ENCODE assay signal across 8 mouse cellular contexts in the genomic region with DNA sequence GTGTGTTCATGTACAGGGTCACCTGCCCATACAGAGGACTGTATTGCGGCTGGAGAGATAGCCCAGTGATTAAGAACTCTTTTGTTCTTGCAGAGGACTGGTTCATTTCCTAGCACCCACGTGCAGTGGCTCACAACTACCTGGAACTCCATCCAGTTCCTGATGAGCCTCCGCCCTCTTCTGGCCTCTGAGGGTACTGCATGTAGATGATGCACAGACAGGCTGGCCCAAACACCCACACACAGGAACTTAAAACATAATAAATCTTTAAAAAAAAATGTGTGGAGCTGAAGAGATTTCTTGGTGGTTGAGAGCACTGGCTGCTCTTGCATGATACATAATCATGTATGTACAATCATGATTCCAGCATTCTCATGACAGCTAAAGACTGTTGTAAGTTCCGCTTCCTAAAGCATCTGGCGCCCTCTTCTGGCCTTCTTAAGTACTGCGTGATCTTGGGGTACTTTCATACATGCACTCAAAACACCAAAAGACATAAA. TPM values are rescaled to one million over a fixed set of nuclear protein-coding genes. Genes with fewer than 3 reads are reported as not detected.
DNase-seq lines count a peak whose midpoint lies in the region; ATAC-seq and TF ChIP-seq lines count a peak whose summit lies in the region.

No protein-coding gene starts in this region.

- TF ChIP-seq RAD21 in MEL (IDR thresholded peaks at IDR 0.05; ENCODE audit: low read depth, low read length) = peak; percentile 68

- peak overlapping the region; percentile 67 for H3K27ac ChIP-seq in MEL (ENCODE audit: control insufficient read depth, low read depth, low read length)
- no peak overlapping the region for H3K27ac ChIP-seq in cerebellum, adult 2 months (ENCODE audit: insufficient read depth, low read length)
- H3K27ac ChIP-seq in hindbrain, embryonic 11.5 days (ENCODE audit: low read depth, low read length) = no peak overlapping the region

- peaks cover 10 to 19% of the 10 kb centered on the region in 2 experiments for H3K4me1 ChIP-seq in MEL (ENCODE audit: control insufficient read depth in 1 of 2, insufficient read depth in 2 of 2, low read length in 2 of 2)
- no peaks in the 10 kb centered on the region for H3K4me1 ChIP-seq in cerebellum, adult 2 months (ENCODE audit: control insufficient read depth, insufficient read depth, low read length)
- H3K4me1 ChIP-seq in hindbrain, embryonic 11.5 days (replicated peaks; ENCODE audit: control insufficient read depth, insufficient read depth, low read length) = no peaks in the 10 kb centered on the region

- TF ChIP-seq CTCF in MEL (IDR thresholded peaks at IDR 0.05 in 2 of 3, conservative IDR thresholded peaks at IDR 0.05 in 1 of 3; ENCODE audit: control insufficient read depth in 1 of 3, insufficient read depth in 1 of 3, low read depth in 2 of 3, low read length in 3 of 3, poor library complexity in 1 of 3, severe bottlenecking in 1 of 3) = peak; percentile 68 to 87 (median 80)
- TF ChIP-seq CTCF in cerebellum, adult 2 months (IDR thresholded peaks at IDR 0.05; ENCODE audit: borderline replicate concordance, insufficient read depth, low read depth, low read length) = peak; percentile 86

- TF ChIP-seq POLR2A in MEL (IDR thresholded peaks at IDR 0.05; ENCODE audit: control insufficient read depth in 1 of 2, insufficient read depth in 1 of 2, low read depth in 1 of 2, low read length in 2 of 2, poor library complexity in 1 of 2) = peak in 1 of 2 experiments; percentile 43; a peak in 1 of 4 replicates
- TF ChIP-seq POLR2A in cerebellum, adult 2 months (IDR thresholded peaks at IDR 0.05; ENCODE audit: borderline replicate concordance, insufficient read depth, low read length) = no peak

- no peaks in the 10 kb centered on the region for H3K27me3 ChIP-seq in MEL (ENCODE audit: control insufficient read depth in 1 of 2, insufficient read depth in 2 of 2, low read length in 2 of 2)
- H3K27me3 ChIP-seq in cerebellum, adult 2 months (ENCODE audit: control insufficient read depth, insufficient read depth, low read length) = no peaks in the 10 kb centered on the region
- H3K27me3 ChIP-seq in hindbrain, embryonic 11.5 days (ENCODE audit: control insufficient read depth, insufficient read depth, low read length) = no peaks in the 10 kb centered on the region

- DNase-seq in MEL (ENCODE audit: low read depth, low spot score) = peak; percentile 95
- peak; percentile 79 to 89 for DNase-seq in cerebellum, adult 2 months
- peak; percentile 92 for DNase-seq in hindbrain, embryonic 11.5 days (ENCODE audit: low spot score)
- DNase-seq in layer of hippocampus, postnatal 10 days (ENCODE audit: low spot score in 2 of 2) = peak; percentile 95
- DNase-seq in lung, postnatal 10 days = peak; percentile 96
- peak; percentile 82 for DNase-seq in ovary, postnatal 36 days (ENCODE audit: low spot score)
- peak; percentile 94 for DNase-seq in thymus, postnatal 14 days

- peak overlapping the region; percentile 34 to 38 for H3K4me3 ChIP-seq in MEL (ENCODE audit: control insufficient read depth in 1 of 2, insufficient read depth in 1 of 2, low read depth in 2 of 2, low read length in 2 of 2)
- H3K4me3 ChIP-seq in cerebellum, adult 2 months (replicated peaks; ENCODE audit: insufficient read depth, low read depth, low read length) = no peak overlapping the region
- no peak overlapping the region for H3K4me3 ChIP-seq in hindbrain, embryonic 11.5 days (ENCODE audit: low read depth, low read length)

- peak overlapping the region; percentile 53 for H3K9ac ChIP-seq in MEL (ENCODE audit: control insufficient read depth, low read depth, low read length, poor library complexity, severe bottlenecking)
- H3K9ac ChIP-seq in hindbrain, embryonic 11.5 days (ENCODE audit: low read depth, low read length) = no peak overlapping the region

- no peaks in the 10 kb centered on the region for H3K9me3 ChIP-seq in MEL (replicated peaks; ENCODE audit: insufficient read depth, low read length)
- H3K9me3 ChIP-seq in hindbrain, embryonic 11.5 days (ENCODE audit: control insufficient read depth, low read length) = no peaks in the 10 kb centered on the region

- ATAC-seq in frontal cortex, adult (ENCODE audit: low TSS enrichment) = peak; percentile 83; the same call in 1 of the 2 replicates
- peak; percentile 54; the same call in 1 of the 2 replicates for ATAC-seq in hindbrain, embryonic 11.5 days (ENCODE audit: low FRiP score)

- TF ChIP-seq EP300 in MEL (IDR thresholded peaks at IDR 0.05; ENCODE audit: low read depth in 1 of 2, low read length in 2 of 2) = no peak

- H3K4me2 ChIP-seq in hindbrain, embryonic 11.5 days (replicated peaks; ENCODE audit: low read depth, low read length) = no peak overlapping the region

- H3K36me3 ChIP-seq in MEL (ENCODE audit: control insufficient read depth in 1 of 2, insufficient read depth in 2 of 2, low read length in 2 of 2) = peaks cover 0 to 7% of the 10 kb centered on the region in 2 experiments; a peak in 2 of 4 replicates
- no peaks in the 10 kb centered on the region for H3K36me3 ChIP-seq in hindbrain, embryonic 11.5 days (ENCODE audit: control insufficient read depth, insufficient read depth, low read length)

- 11% methylated on average over 6 of the region's 6 CpGs for WGBS in cerebellum, adult 2 months
- WGBS in hindbrain, embryonic 11.5 days = 6% methylated on average over 6 of the region's 6 CpGs

- no peaks in the 10 kb centered on the region for H3K79me2 ChIP-seq in MEL (ENCODE audit: control insufficient read depth, insufficient read depth, low read length, poor library complexity)

TF ChIP-seq in MEL, 35 proteins besides CTCF, POLR2A, EP300 and RAD21 (continues in another document):
- no peak for TF ChIP-seq MAFK (IDR thresholded peaks at IDR 0.05; ENCODE audit: borderline replicate concordance, low read depth, low read length)
- TF ChIP-seq SIN3A (IDR thresholded peaks at IDR 0.05; ENCODE audit: low read length) = peak; percentile 85
- no peak for TF ChIP-seq POLR2AphosphoS5 (IDR thresholded peaks at IDR 0.05; ENCODE audit: borderline replicate concordance, low read depth, low read length)
- 0 out of 2 replicates have a peak, but pooled peaks have one; percentile 26 for TF ChIP-seq ZNF384 (IDR thresholded peaks at IDR 0.05; ENCODE audit: low read depth, low read length)
- no peak for TF ChIP-seq MAZ (IDR thresholded peaks at IDR 0.05; ENCODE audit: low read depth, low read length)
- TF ChIP-seq ETS1 (IDR thresholded peaks at IDR 0.05; ENCODE audit: low read depth, low read length) = 0 out of 2 replicates have a peak, but pooled peaks have one; percentile 27
- TF ChIP-seq USF2 (IDR thresholded peaks at IDR 0.05; ENCODE audit: borderline replicate concordance in 1 of 2, insufficient read depth in 1 of 2, low read depth in 1 of 2, low read length in 2 of 2) = no peak
- TF ChIP-seq ZC3H11A (IDR thresholded peaks at IDR 0.05; ENCODE audit: low read depth, low read length) = peak; percentile 63
- no peak for TF ChIP-seq ZMIZ1 (IDR thresholded peaks at IDR 0.05; ENCODE audit: low read depth, low read length)
- no peak for TF ChIP-seq CHD2 (IDR thresholded peaks at IDR 0.05; ENCODE audit: low read length)
- no peak for TF ChIP-seq RCOR1 (IDR thresholded peaks at IDR 0.05; ENCODE audit: low read depth, low read length)
- TF ChIP-seq MYC (IDR thresholded peaks at IDR 0.05; ENCODE audit: low read depth, low read length) = peak; percentile 97
- TF ChIP-seq POLR2AphosphoS2 (IDR thresholded peaks at IDR 0.05; ENCODE audit: low read length) = no peak
- TF ChIP-seq UBTF (IDR thresholded peaks at IDR 0.05; ENCODE audit: borderline replicate concordance, insufficient read depth, low read depth, low read length) = no peak
- TF ChIP-seq BHLHE40 (IDR thresholded peaks at IDR 0.05; ENCODE audit: borderline replicate concordance, low read depth, low read length) = peak; percentile 52; the same call in 1 of the 2 replicates
- no peak for TF ChIP-seq MEF2A (IDR thresholded peaks at IDR 0.05; ENCODE audit: extremely low read depth, insufficient replicate concordance, low read depth, low read length, poor library complexity, severe bottlenecking)
- no peak for TF ChIP-seq E2F4 (IDR thresholded peaks at IDR 0.05; ENCODE audit: borderline replicate concordance, low read depth, low read length)
- TF ChIP-seq NRF1 (IDR thresholded peaks at IDR 0.05; ENCODE audit: insufficient read depth, low read depth, low read length, poor library complexity, severe bottlenecking) = no peak
- TF ChIP-seq KAT2A (conservative IDR thresholded peaks at IDR 0.05; ENCODE audit: low read depth, low read length) = no peak
- 0 out of 2 replicates have a peak, but pooled peaks have one; percentile 10 for TF ChIP-seq TBP (IDR thresholded peaks at IDR 0.05; ENCODE audit: low read depth, low read length)
- peak; percentile 53; the same call in 1 of the 2 replicates for TF ChIP-seq USF1 (IDR thresholded peaks at IDR 0.05; ENCODE audit: low read depth, low read length)
- no peak for TF ChIP-seq ZKSCAN1 (IDR thresholded peaks at IDR 0.05; ENCODE audit: low read depth, low read length)
- peak; percentile 88 for TF ChIP-seq MAX (IDR thresholded peaks at IDR 0.05; ENCODE audit: low read length)
- TF ChIP-seq CHD1 (IDR thresholded peaks at IDR 0.05; ENCODE audit: low read depth, low read length) = no peak

RNA-seq across cellular contexts. Expression of a gene that starts 35.9 kb away (rescaled TPM):
- 28.1 and 32.5 TPM in 2 replicates for total RNA-seq in MEL (2012; rRNA removed)
- polyA plus RNA-seq in MEL (2012; ENCODE audit: insufficient read depth in 1 of 2, insufficient read length in 2 of 2, low read depth in 1 of 2, low replicate concordance in 2 of 2, missing spikeins in 1 of 2) = 10 to 100 TPM in 1 of 2 experiments, not detected in 1; 22.3 TPM
- 67.0 and 76.2 TPM in 2 replicates for polyA plus RNA-seq in cerebellum, adult 2 months (2012; rRNA removed)
- polyA plus RNA-seq in hindbrain, embryonic 11.5 days (2014; fragmentation: Nextera tagmentation; extraction: Ambion mirVana) = 19.5 and 28.4 TPM in 2 replicates
- total RNA-seq in layer of hippocampus, postnatal 10 days (2021) = 10 to 100 TPM; 46.0 to 48.9 TPM

RNA-seq across cellular contexts. Expression of a gene that starts 36.9 kb away (rescaled TPM):
- 4.4 and 4.9 TPM in 2 replicates for total RNA-seq in MEL (2012; rRNA removed)
- polyA plus RNA-seq in MEL (2012; ENCODE audit: insufficient read depth in 1 of 2, insufficient read length in 2 of 2, low read depth in 1 of 2, low replicate concordance in 2 of 2, missing spikeins in 1 of 2) = 1 to 10 TPM in 1 of 2 experiments, not detected in 1; 8.5 TPM
- polyA plus RNA-seq in cerebellum, adult 2 months (2012; rRNA removed) = 3.3 TPM in 2 replicates
- 5.2 and 6.0 TPM in 2 replicates for polyA plus RNA-seq in hindbrain, embryonic 11.5 days (2014; fragmentation: Nextera tagmentation; extraction: Ambion mirVana)
- 1 to 10 TPM; 3.4 TPM for total RNA-seq in layer of hippocampus, postnatal 10 days (2021)

RNA-seq across cellular contexts. Expression of a gene that starts 48.0 kb away (rescaled TPM):
- 1.5 and 2.4 TPM in 2 replicates for total RNA-seq in MEL (2012; rRNA removed)
- polyA plus RNA-seq in MEL (2012; ENCODE audit: insufficient read depth in 1 of 2, insufficient read length in 2 of 2, low read depth in 1 of 2, low replicate concordance in 2 of 2, missing spikeins in 1 of 2) = 1 to 10 TPM in 1 of 2 experiments, not detected in 1; 1.8 TPM
- polyA plus RNA-seq in cerebellum, adult 2 months (2012; rRNA removed) = 38.1 and 40.2 TPM in 2 replicates
- 9.0 and 9.2 TPM in 2 replicates for polyA plus RNA-seq in hindbrain, embryonic 11.5 days (2014; fragmentation: Nextera tagmentation; extraction: Ambion mirVana)
- total RNA-seq in layer of hippocampus, postnatal 10 days (2021) = 10 to 100 TPM; 34.8 to 38.0 TPM

Comparison
In these comparisons a context has a peak if more than half of its experiments do, and no peak if none do; other contexts are left out.
1. H3K4me3 ChIP-seq: peak in MEL (2 of 2); none in cerebellum, adult 2 months (single experiment) and hindbrain, embryonic 11.5 days (single experiment).
2. Peak in every context shown above with its lines, with median percentiles within 50 percentile points of each other: DNase-seq.